Mouse (Mus musculus) hindbrain, postnatal 0 days (tissue): ENCODE data around the gene 4921517D22Rik. TPM values are rescaled to one million over a fixed set of nuclear protein-coding genes. Genes with fewer than 3 reads are reported as not detected.

Experiments
- ATAC-seq: fragments of 200-750 bp; cut with Nextera tagmentation; 2 replicates; pipeline ENCODE4 v1.8.0; 2017; ENCODE audit warnings: mild to moderate bottlenecking, moderate TSS enrichment, moderate library complexity
- DNase-seq: peaks from one replicate; pipeline ENCODE4 v3.0.0-alpha.2; 2015; ENCODE audit warnings: low spot score
- H3K27ac ChIP-seq: fragments of 300-500 bp; sonication (generic); 2 replicates; pipeline ENCODE4 v1.5.1; 2014; ENCODE audit warnings: mild to moderate bottlenecking
- H3K27me3 ChIP-seq: fragments of 300-500 bp; sonication (generic); 2 replicates; pipeline ENCODE4 v1.6.1; 2014; ENCODE audit warnings: low read length, mixed read lengths; ENCODE audit not compliant: insufficient read depth
- H3K36me3 ChIP-seq: fragments of 300-500 bp; sonication (generic); 2 replicates; pipeline ENCODE4 v1.6.1; 2014; ENCODE audit warnings: low read length, mixed read lengths; ENCODE audit not compliant: insufficient read depth
- H3K4me1 ChIP-seq: fragments of 300-500 bp; sonication (generic); 2 replicates; pipeline ENCODE4 v1.6.1; 2014; ENCODE audit warnings: antibody characterized with exemption, low read length, mixed read lengths; ENCODE audit not compliant: insufficient read depth
- H3K4me2 ChIP-seq: fragments of 300-500 bp; sonication (generic); 2 replicates; pipeline ENCODE4 v1.6.1; 2014; ENCODE audit warnings: low read depth, mild to moderate bottlenecking, low read length, moderate library complexity, mixed read lengths
- H3K4me3 ChIP-seq: fragments of 300-500 bp; sonication (generic); 2 replicates; pipeline ENCODE4 v1.5.1; 2014; ENCODE audit warnings: low read length
- H3K9ac ChIP-seq: fragments of 300-500 bp; sonication (generic); replicated peaks from 2 replicates; pipeline ENCODE4 v1.6.1; 2014; ENCODE audit warnings: mild to moderate bottlenecking, low read length, moderate library complexity, mixed read lengths
- H3K9me3 ChIP-seq: fragments of 300-500 bp; sonication (generic); 2 replicates; pipeline ENCODE4 v1.6.1; 2016; ENCODE audit warnings: low read length, mixed read lengths
- CTCF ChIP-seq: IDR thresholded peaks from 2 replicates; pipeline ENCODE4 v1.5.1; 2016; ENCODE audit warnings: antibody characterized with exemption, control low read depth, low read depth
- WGBS: fragments of 180-500 bp; shearing (Covaris S2); extraction: QIAGEN DNeasy Blood & Tissue Kit; methylation state at CpG from one replicate; pipeline ENCODE4 v1.1.7; 2014; 5-methylcytosine and 5-hydroxymethylcytosine counted together
- polyA plus RNA-seq: library from polyadenylated mRNA; unstranded; fragments of >200 nt; fragmentation: Nextera tagmentation; extraction: Ambion mirVana; gene quantifications from 2 replicates; pipeline ENCODE4 v1.2.1, GENCODE M21; 2015
- total RNA-seq: library from RNA; depleted of rRNA; stranded (reverse); fragments of >200 nt; gene quantifications from 2 replicates; pipeline ENCODE4 v1.2.3, GENCODE M21; 2014; rRNA removed

Gene 4921517D22Rik
- total and polyA plus RNA-seq, 2 experiments from 2014 or later: not detected

DNA sequence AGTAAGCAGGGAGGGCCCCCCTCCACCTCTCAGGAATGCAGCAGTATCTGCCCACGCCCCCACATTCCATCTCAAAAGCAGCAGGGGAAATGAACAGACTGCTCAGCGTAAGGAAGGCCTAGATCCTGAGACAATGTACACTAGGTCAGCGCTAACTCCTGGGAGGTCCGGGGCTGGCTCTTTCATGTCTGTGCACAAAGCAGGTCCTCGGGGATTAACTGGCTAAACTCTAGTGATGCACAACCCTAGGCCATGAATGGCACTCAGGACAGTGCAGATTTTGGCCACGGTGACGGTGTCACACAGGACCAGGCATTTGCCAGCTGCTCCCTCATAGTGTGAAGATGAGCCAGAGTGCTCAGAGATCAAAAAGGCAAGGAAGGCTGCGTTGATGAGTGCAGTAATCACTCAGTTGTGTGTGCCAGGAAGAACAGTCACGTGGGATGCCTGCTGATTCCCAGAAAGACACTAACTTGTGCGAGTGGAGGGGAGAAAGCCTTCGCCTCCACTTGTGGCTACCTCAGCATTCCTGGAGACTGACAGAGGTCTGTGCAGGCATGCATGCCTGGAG lies 47.1 kb downstream of the 4921517D22Rik start:
- no peak overlapping the region for H3K27ac ChIP-seq
- 40% methylated on average over 11 of the region's 11 CpGs for WGBS
- no peaks in the 10 kb centered on the region for H3K9me3 ChIP-seq
- no peak for DNase-seq
- no peaks in the 10 kb centered on the region for H3K27me3 ChIP-seq
- peaks cover 11% of the 10 kb centered on the region; the same call in 1 of the 2 replicates for H3K36me3 ChIP-seq
- H3K4me3 ChIP-seq: no peak overlapping the region
- no peaks in the 10 kb centered on the region for H3K4me1 ChIP-seq
- H3K9ac ChIP-seq: no peak overlapping the region
- no peak overlapping the region for H3K4me2 ChIP-seq
- peak; percentile 68 for ATAC-seq
- TF ChIP-seq CTCF: no peak

- no peak for TF ChIP-seq CTCF
- no peak for DNase-seq
- H3K36me3 ChIP-seq: peaks cover 11% of the 10 kb centered on the region; the same call in 1 of the 2 replicates
Observed at GRCm38 (mm10) chr13:59645491-59645890, 48.4 kb downstream of the 4921517D22Rik start.

DNA sequence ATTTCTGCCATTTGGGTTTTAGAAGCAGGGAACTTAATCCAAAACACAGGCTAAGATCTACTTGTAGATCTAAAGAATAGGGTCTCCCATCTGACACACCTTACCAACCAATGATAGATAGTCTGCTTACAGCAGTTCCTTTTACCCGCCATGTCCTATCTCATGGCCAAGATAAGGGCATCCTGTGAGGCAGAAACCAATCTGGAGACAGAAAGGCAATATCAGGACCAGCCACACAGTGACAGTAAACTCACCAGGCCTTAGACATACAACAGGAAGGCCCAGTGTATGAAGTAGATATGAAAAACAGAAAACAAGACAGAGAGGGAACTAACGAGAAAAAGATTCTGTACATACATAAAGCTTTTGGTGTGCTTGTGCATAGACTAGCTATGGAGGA lies 51.1 kb downstream of the 4921517D22Rik start:
- Histone ChIP-seq H3K9me3 (no peaks in the 10 kb centered on the region), H3K9ac (no peak overlapping the region), H3K27me3 (no peaks in the 10 kb centered on the region), H3K4me2 (no peak overlapping the region), H3K4me3 (no peak overlapping the region), H3K27ac (no peak overlapping the region), H3K36me3 (0 out of 2 replicates have a peak, but pooled peaks cover 5% of the 10 kb centered on the region), H3K4me1 (no peaks in the 10 kb centered on the region)
- ATAC-seq: no peak
- DNase-seq: no peak
- no peak for TF ChIP-seq CTCF
- 94% methylated on average over 2 of the region's 2 CpGs for WGBS

More at GRCm38 (mm10) chr13:59645491-59645890, 48.4 kb downstream of the 4921517D22Rik start:
- no peak for ATAC-seq
- no peaks in the 10 kb centered on the region for H3K4me1 ChIP-seq
- H3K9ac ChIP-seq: no peak overlapping the region
- H3K27ac ChIP-seq: no peak overlapping the region
- H3K4me3 ChIP-seq: no peak overlapping the region
- no peaks in the 10 kb centered on the region for H3K27me3 ChIP-seq
- WGBS: 92% methylated on average over 3 of the region's 3 CpGs
- H3K9me3 ChIP-seq: no peaks in the 10 kb centered on the region
- H3K4me2 ChIP-seq: no peak overlapping the region

DNA sequence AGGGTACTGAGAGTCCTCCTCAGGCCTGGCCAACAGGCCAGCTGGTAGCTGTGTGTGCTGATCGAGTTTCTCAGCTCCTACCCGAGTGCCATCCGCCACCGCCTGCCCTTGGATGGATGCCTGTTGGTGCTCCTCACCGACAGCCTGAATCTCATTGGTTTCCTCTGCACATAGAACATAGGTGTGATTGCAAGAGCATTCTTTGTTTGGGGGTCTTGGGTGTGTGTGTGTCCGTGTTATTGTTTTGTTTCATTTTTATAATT lies 53.8 kb downstream of the 4921517D22Rik start:
- no peak for TF ChIP-seq CTCF
- H3K9ac ChIP-seq: no peak overlapping the region
- DNase-seq: no peak

GRCm38 (mm10) chr13:59639368-59640177 lies 54.3 kb downstream of the 4921517D22Rik start:
- no peaks in the 10 kb centered on the region for H3K4me1 ChIP-seq
- H3K4me3 ChIP-seq: no peak overlapping the region
- TF ChIP-seq CTCF: no peak
- 85% methylated on average over 16 of the region's 16 CpGs for WGBS
- H3K27me3 ChIP-seq: no peaks in the 10 kb centered on the region
- no peak overlapping the region for H3K27ac ChIP-seq
- H3K4me2 ChIP-seq: no peak overlapping the region
- no peaks in the 10 kb centered on the region for H3K9me3 ChIP-seq
- DNase-seq: no peak
- H3K36me3 ChIP-seq: peaks cover 25% of the 10 kb centered on the region
- no peak for ATAC-seq
- H3K9ac ChIP-seq: no peak overlapping the region

More for the DNA sequence above, 53.8 kb downstream of the 4921517D22Rik start:
- H3K4me3 ChIP-seq: no peak overlapping the region
- ATAC-seq: no peak
- H3K9me3 ChIP-seq: no peaks in the 10 kb centered on the region
- 88% methylated on average over 6 of the region's 6 CpGs for WGBS
- peaks cover 22% of the 10 kb centered on the region for H3K36me3 ChIP-seq
- H3K4me2 ChIP-seq: no peak overlapping the region
- no peaks in the 10 kb centered on the region for H3K4me1 ChIP-seq
- no peaks in the 10 kb centered on the region for H3K27me3 ChIP-seq
- H3K27ac ChIP-seq: no peak overlapping the region

DNA sequence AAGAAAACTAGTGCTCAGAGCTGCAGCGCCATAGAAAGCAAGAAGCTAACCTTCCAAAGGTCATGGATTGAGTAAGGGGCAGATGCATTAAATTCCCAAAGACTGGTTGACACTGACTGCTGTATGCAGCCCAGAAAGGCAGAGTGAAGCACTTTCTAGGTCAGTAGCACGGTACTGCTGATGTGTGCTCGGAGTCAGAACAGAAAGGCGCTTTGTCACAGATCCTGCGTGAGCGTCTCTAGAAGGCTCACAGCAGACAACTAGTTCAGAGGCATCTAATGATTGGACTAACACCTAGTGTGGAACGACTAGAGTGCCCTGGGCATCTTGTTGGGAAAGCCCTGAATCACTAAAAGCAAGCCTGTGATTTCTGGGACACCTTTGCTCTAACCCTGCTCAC lies 56.1 kb downstream of the 4921517D22Rik start:
- 86% methylated on average over 7 of the region's 7 CpGs for WGBS
- Histone ChIP-seq H3K9ac (no peak overlapping the region), H3K27me3 (no peaks in the 10 kb centered on the region), H3K4me2 (no peak overlapping the region), H3K36me3 (peaks cover 38% of the 10 kb centered on the region), H3K4me3 (no peak overlapping the region), H3K9me3 (no peaks in the 10 kb centered on the region), H3K27ac (no peak overlapping the region), H3K4me1 (no peaks in the 10 kb centered on the region)
- no peak for TF ChIP-seq CTCF
- no peak for ATAC-seq
- no peak for DNase-seq

Other genes with a start within 250 kb of the 4921517D22Rik start
- gene Agtpbp1, start 108.9 kb downstream of the 4921517D22Rik start, total RNA-seq: 107 and 128 TPM in 2 replicates
- 65.6 and 72.1 TPM in 2 replicates for gene Agtpbp1, start 108.9 kb downstream of the 4921517D22Rik start, polyA plus RNA-seq
- 98.5 and 99.9 TPM in 2 replicates for gene Naa35, start 108.8 kb downstream of the 4921517D22Rik start, total RNA-seq
- 99.6 and 118 TPM in 2 replicates for gene Naa35, start 108.8 kb downstream of the 4921517D22Rik start, polyA plus RNA-seq
- 16.8 and 17.9 TPM in 2 replicates for gene Golm1, start 18.3 kb downstream of the 4921517D22Rik start, total RNA-seq
- gene Golm1, start 18.3 kb downstream of the 4921517D22Rik start, polyA plus RNA-seq: 20.2 and 22.9 TPM in 2 replicates
- gene Spata31d1a, start 16.2 kb upstream of the 4921517D22Rik start, total RNA-seq: not detected in 2 replicates
- 0.09 and 0.16 TPM in 2 replicates for gene Spata31d1a, start 16.2 kb upstream of the 4921517D22Rik start, polyA plus RNA-seq
- 0.21 TPM in 1 of 2 replicates, not detected in the other for gene Spata31d1b, start 18.2 kb upstream of the 4921517D22Rik start, total RNA-seq
- gene Spata31d1b, start 18.2 kb upstream of the 4921517D22Rik start, polyA plus RNA-seq: not detected in 2 replicates
- gene Spata31d1d, start 37.6 kb upstream of the 4921517D22Rik start, total RNA-seq: not detected in 2 replicates
- not detected in 2 replicates for gene Spata31d1d, start 37.6 kb upstream of the 4921517D22Rik start, polyA plus RNA-seq
- gene 1700014D04Rik, start 52.6 kb upstream of the 4921517D22Rik start, total RNA-seq: 0.16 and 0.29 TPM in 2 replicates
- 0.18 and 0.24 TPM in 2 replicates for gene 1700014D04Rik, start 52.6 kb upstream of the 4921517D22Rik start, polyA plus RNA-seq
- gene Isca1, start 75.7 kb upstream of the 4921517D22Rik start, total RNA-seq: 85.5 and 92.8 TPM in 2 replicates
- gene Isca1, start 75.7 kb upstream of the 4921517D22Rik start, polyA plus RNA-seq: 167 TPM in 2 replicates
- gene Gm49354, start 88.1 kb upstream of the 4921517D22Rik start, total RNA-seq: not detected in 2 replicates
- not detected in 2 replicates for gene Gm49354, start 88.1 kb upstream of the 4921517D22Rik start, polyA plus RNA-seq
- gene Tut7, start 129.0 kb upstream of the 4921517D22Rik start, total RNA-seq: 27.9 and 29.5 TPM in 2 replicates
- gene Tut7, start 129.0 kb upstream of the 4921517D22Rik start, polyA plus RNA-seq: 35.5 and 36.8 TPM in 2 replicates